Mouse (Mus musculus) CH12.LX (cell line): Measurements from ENCODE around the gene Fam161b. TPM values are rescaled to one million over a fixed set of nuclear protein-coding genes. Genes with fewer than 3 reads are reported as not detected.

Experiments
- DNase-seq: peaks from one replicate; pipeline ENCODE4 v3.0.0-alpha.2; 2013; ENCODE audit errors: extremely low read depth
- H3K27ac ChIP-seq: 2 replicates; pipeline ENCODE4 v1.5.1; 2012; ENCODE audit warnings: low read depth, mild to moderate bottlenecking, control low read depth, moderate library complexity; ENCODE audit not compliant: insufficient read depth
- H3K27me3 ChIP-seq: replicated peaks from 2 replicates; pipeline ENCODE3; 2012; ENCODE audit warnings: inconsistent platforms
- H3K36me3 ChIP-seq, 2 experiments: replicated peaks in 1 of 2; 2 replicates each; pipeline versions ENCODE3 to v1.6.1; 2012; ENCODE audit warnings: inconsistent platforms in 1 of 2, low read length in 1 of 2, mild to moderate bottlenecking in 1 of 2, mixed read lengths in 1 of 2, moderate library complexity in 1 of 2; ENCODE audit not compliant: control insufficient read depth in 1 of 2, insufficient read depth in 1 of 2
- H3K4me1 ChIP-seq, 2 experiments: 2 replicates each; pipeline ENCODE4 v1.6.1; 2012; ENCODE audit warnings: inconsistent platforms in 1 of 2, moderate library complexity in 1 of 2; ENCODE audit not compliant: insufficient read depth in 2 of 2, control insufficient read depth in 1 of 2
- H3K4me2 ChIP-seq: 2 replicates; pipeline ENCODE4 v1.6.1; 2012; ENCODE audit warnings: low read depth, mild to moderate bottlenecking, control low read depth; ENCODE audit not compliant: poor library complexity, insufficient read depth, severe bottlenecking
- H3K4me3 ChIP-seq, 3 experiments: fragments of 150-350 bp in 1 of 3; sonication (generic) in 1 of 3; replicated peaks in 1 of 3; 2 replicates each; pipeline versions ENCODE3 to v1.5.1; 2011 to 2012; ENCODE audit warnings: low read depth in 2 of 3, low read length in 2 of 3, mild to moderate bottlenecking in 2 of 3, moderate library complexity in 2 of 3, control low read depth in 1 of 3, improper control_type of control experiment in 1 of 3, inconsistent platforms in 1 of 3, mixed read lengths in 1 of 3; ENCODE audit not compliant: poor library complexity in 1 of 3
- H3K79me2 ChIP-seq: replicated peaks from 2 replicates; pipeline ENCODE4 v1.6.1; 2012; ENCODE audit warnings: mild to moderate bottlenecking, moderate library complexity; ENCODE audit not compliant: control insufficient read depth, poor library complexity, insufficient read depth, severe bottlenecking; ENCODE audit errors: extremely low read depth
- H3K9ac ChIP-seq: 2 replicates; pipeline ENCODE4 v1.6.1; 2012; ENCODE audit warnings: low read depth, mild to moderate bottlenecking, control low read depth, moderate library complexity; ENCODE audit not compliant: insufficient read depth
- H3K9me3 ChIP-seq: replicated peaks from 2 replicates; pipeline ENCODE3; 2012; ENCODE audit warnings: low read length, inconsistent platforms, mixed read lengths
- BHLHE40 ChIP-seq: IDR thresholded peaks from 2 replicates; pipeline ENCODE4 v1.6.1; 2011; ENCODE audit warnings: mild to moderate bottlenecking, low read depth, low read length, improper control_type of control experiment
- ETS1 ChIP-seq: conservative IDR thresholded peaks from 2 replicates; pipeline ENCODE4 v1.6.1; 2012; ENCODE audit warnings: low read depth, mild to moderate bottlenecking, inconsistent platforms, low read length, improper control_type of control experiment, moderate library complexity
- GABPA ChIP-seq: IDR thresholded peaks from 2 replicates; pipeline ENCODE4 v1.6.1; 2012; ENCODE audit warnings: low read depth, low read length, improper control_type of control experiment, inconsistent platforms; ENCODE audit not compliant: insufficient replicate concordance
- HCFC1 ChIP-seq: IDR thresholded peaks from 2 replicates; pipeline ENCODE4 v1.6.1; 2012; ENCODE audit warnings: low read depth, mild to moderate bottlenecking, inconsistent platforms, low read length, improper control_type of control experiment
- JUN ChIP-seq: IDR thresholded peaks from 2 replicates; pipeline ENCODE4 v1.6.1; 2011; ENCODE audit warnings: low read depth, mild to moderate bottlenecking, low read length, improper control_type of control experiment, moderate library complexity; ENCODE audit not compliant: insufficient read depth
- KAT2A ChIP-seq: IDR thresholded peaks from 2 replicates; pipeline ENCODE4 v1.6.1; 2012; ENCODE audit warnings: low read length, improper control_type of control experiment, inconsistent platforms; ENCODE audit not compliant: insufficient replicate concordance
- MAFK ChIP-seq: IDR thresholded peaks from 2 replicates; pipeline ENCODE4 v1.6.1; 2011; ENCODE audit warnings: low read length, improper control_type of control experiment; ENCODE audit not compliant: insufficient replicate concordance
- MAX ChIP-seq: IDR thresholded peaks from 2 replicates; pipeline ENCODE4 v1.6.1; 2011; ENCODE audit warnings: low read length, improper control_type of control experiment
- MAZ ChIP-seq: IDR thresholded peaks from 2 replicates; pipeline ENCODE4 v1.6.1; 2012; ENCODE audit warnings: low read depth, mild to moderate bottlenecking, inconsistent platforms, low read length, improper control_type of control experiment, moderate library complexity
- MYC ChIP-seq: IDR thresholded peaks from 2 replicates; pipeline ENCODE4 v1.6.1; 2011; ENCODE audit warnings: low read depth, mild to moderate bottlenecking, improper control_type of control experiment, low read length
- NRF1 ChIP-seq: IDR thresholded peaks from 2 replicates; pipeline ENCODE4 v1.6.1; 2014; ENCODE audit warnings: low read depth, mild to moderate bottlenecking, inconsistent platforms, low read length, improper control_type of control experiment, moderate library complexity
- PAX5 ChIP-seq: IDR thresholded peaks from 2 replicates; pipeline ENCODE4 v1.6.1; 2012; ENCODE audit warnings: low read length, inconsistent platforms, mixed read lengths
- POLR2A ChIP-seq: IDR thresholded peaks from 2 replicates; pipeline ENCODE4 v1.6.1; 2011; ENCODE audit warnings: low read depth, mild to moderate bottlenecking, improper control_type of control experiment, low read length
- RAD21 ChIP-seq: IDR thresholded peaks from 2 replicates; pipeline ENCODE4 v1.6.1; 2011; ENCODE audit warnings: low read depth, mild to moderate bottlenecking, low read length, improper control_type of control experiment, moderate library complexity
- RCOR1 ChIP-seq: conservative IDR thresholded peaks from 2 replicates; pipeline ENCODE4 v1.6.1; 2012; ENCODE audit warnings: low read depth, mild to moderate bottlenecking, inconsistent platforms, low read length, improper control_type of control experiment
- SMC3 ChIP-seq: IDR thresholded peaks from 2 replicates; pipeline ENCODE4 v1.6.1; 2011; ENCODE audit warnings: low read depth, low read length, improper control_type of control experiment
- TCF12 ChIP-seq: IDR thresholded peaks from 2 replicates; pipeline ENCODE4 v1.6.1; 2014; ENCODE audit warnings: low read depth, mild to moderate bottlenecking, inconsistent platforms, low read length, improper control_type of control experiment
- USF1 ChIP-seq: IDR thresholded peaks from 2 replicates; pipeline ENCODE4 v1.6.1; 2014; ENCODE audit warnings: low read depth, mild to moderate bottlenecking, inconsistent platforms, low read length, improper control_type of control experiment
- ZMIZ1 ChIP-seq: IDR thresholded peaks from 2 replicates; pipeline ENCODE4 v1.6.1; 2012; ENCODE audit warnings: low read depth, mild to moderate bottlenecking, inconsistent platforms, low read length, improper control_type of control experiment
- ZNF384 ChIP-seq: IDR thresholded peaks from 2 replicates; pipeline ENCODE4 v1.6.1; 2012; ENCODE audit warnings: low read depth, low read length, improper control_type of control experiment, inconsistent platforms
- dilution Hi-C: fragments of 300-500 bp; cut with MboI; formaldehyde crosslinking; loops from 2 replicates; pipeline ENCODE4 v1.14.3; 2020; ENCODE audit warnings: low sequenced_read_pairs; ENCODE audit not compliant: extremely low pct_unique_long_range_greater_than_20kb, extremely low pct_ligation_motif_present
- in situ Hi-C: fragments of 300-500 bp; cut with MboI; formaldehyde crosslinking; loops from 3 replicates; pipeline ENCODE4 v1.14.3; 2019; ENCODE audit warnings: low sequenced_read_pairs, low pct_ligation_motif_present, low pct_unique_long_range_greater_than_20kb, mixed read lengths
- polyA plus RNA-seq: library from polyadenylated mRNA; unstranded; fragments of >175 nt; gene quantifications from 2 replicates; pipeline ENCODE4 v1.2.1, GENCODE M21; 2012; ENCODE audit warnings: low read depth; ENCODE audit not compliant: insufficient read length
- total RNA-seq, 2 experiments: library from RNA; depleted of rRNA; stranded (reverse); fragments of 300-350 nt in 1 of 2; fragments of >200 nt in 1 of 2; gene quantifications; 2 replicates each; pipeline ENCODE4 v1.2.3; 2012 to 2014

Fam161b gene
- total and polyA plus RNA-seq, 3 experiments = 0.80 to 0.98 (median 0.87) TPM

- TF ChIP-seq MAX (no peak), KAT2A (no peak), PAX5 (no peak), ZMIZ1 (no peak), RCOR1 (no peak), MYC (no peak), JUN (no peak)
- TF ChIP-seq, all 38 proteins: peak for 0
- no peak overlapping the region for H3K4me3 ChIP-seq
- in situ Hi-C loops (no loop called here), dilution Hi-C loops (no loop called here)
- no peak overlapping the region for H3K9ac ChIP-seq
- H3K4me1 ChIP-seq = peaks cover 0 to 7% of the 10 kb centered on the region in 2 experiments; a peak in 2 of 4 replicates
- H3K27me3 ChIP-seq = no peaks in the 10 kb centered on the region
- no peaks in the 10 kb centered on the region for H3K36me3 ChIP-seq
- no peak overlapping the region for H3K27ac ChIP-seq
- H3K4me2 ChIP-seq = no peak overlapping the region
- no peaks in the 10 kb centered on the region for H3K79me2 ChIP-seq
- no peaks in the 10 kb centered on the region for H3K9me3 ChIP-seq
- no peak for DNase-seq
Measured at GRCm38 (mm10) chr12:84399135-84399534, 37.5 kb upstream of the Fam161b start.

- H3K4me1 ChIP-seq = peaks cover 0 to 7% of the 10 kb centered on the region in 2 experiments; a peak in 2 of 4 replicates
- no peak overlapping the region for H3K9ac ChIP-seq
- no peaks in the 10 kb centered on the region for H3K9me3 ChIP-seq
- no peak overlapping the region for H3K4me3 ChIP-seq
- H3K36me3 ChIP-seq = no peaks in the 10 kb centered on the region
- in situ Hi-C loops (no loop called here), dilution Hi-C loops (no loop called here)
- DNase-seq = no peak
- H3K27ac ChIP-seq = no peak overlapping the region
- TF ChIP-seq SMC3 (no peak), MAFK (peak; percentile 34; the same call in 1 of the 2 replicates)
- H3K27me3 ChIP-seq = no peaks in the 10 kb centered on the region
- no peaks in the 10 kb centered on the region for H3K79me2 ChIP-seq
- H3K4me2 ChIP-seq = no peak overlapping the region
Measured at GRCm38 (mm10) chr12:84398629-84399028, 37.0 kb upstream of the Fam161b start.

- no peaks in the 10 kb centered on the region for H3K27me3 ChIP-seq
- H3K4me1 ChIP-seq = peaks cover 0 to 7% of the 10 kb centered on the region in 2 experiments; a peak in 2 of 4 replicates
- no peak overlapping the region for H3K4me2 ChIP-seq
- TF ChIP-seq ETS1 = no peak
- no peak for TF ChIP-seq BHLHE40
- TF ChIP-seq NRF1 = no peak
- TF ChIP-seq HCFC1 = no peak
- TF ChIP-seq USF1 = no peak
- TF ChIP-seq POLR2A = no peak
- no peak for TF ChIP-seq GABPA
- no peak for TF ChIP-seq TCF12
- TF ChIP-seq MAZ = no peak
- no peak for TF ChIP-seq ZNF384
- no peak for TF ChIP-seq RCOR1
- no peak for TF ChIP-seq RAD21
- TF ChIP-seq MAX = no peak
- TF ChIP-seq, all 38 proteins: peak for 0
- H3K4me3 ChIP-seq = no peak overlapping the region
- H3K27ac ChIP-seq = no peak overlapping the region
- no peak for DNase-seq
- H3K79me2 ChIP-seq = no peaks in the 10 kb centered on the region
- in situ Hi-C loops = no loop called here
- dilution Hi-C loops = no loop called here
- no peaks in the 10 kb centered on the region for H3K36me3 ChIP-seq
- H3K9me3 ChIP-seq = no peaks in the 10 kb centered on the region
- no peak overlapping the region for H3K9ac ChIP-seq
Measured at GRCm38 (mm10) chr12:84397685-84398084, 36.1 kb upstream of the Fam161b start.
